Mouse (Mus musculus): ENCODE data around the gene AC140267.1.

Gene AC140267.1

GRCm38 (mm10) chr15:80235535-80235934 is at the start of gene AC140267.1:
AC140267.1 (plus strand) TSS chr15:80235835.
- DNase-seq (ENCODE audit: low spot score in 2 of 2): no peak

DNA sequence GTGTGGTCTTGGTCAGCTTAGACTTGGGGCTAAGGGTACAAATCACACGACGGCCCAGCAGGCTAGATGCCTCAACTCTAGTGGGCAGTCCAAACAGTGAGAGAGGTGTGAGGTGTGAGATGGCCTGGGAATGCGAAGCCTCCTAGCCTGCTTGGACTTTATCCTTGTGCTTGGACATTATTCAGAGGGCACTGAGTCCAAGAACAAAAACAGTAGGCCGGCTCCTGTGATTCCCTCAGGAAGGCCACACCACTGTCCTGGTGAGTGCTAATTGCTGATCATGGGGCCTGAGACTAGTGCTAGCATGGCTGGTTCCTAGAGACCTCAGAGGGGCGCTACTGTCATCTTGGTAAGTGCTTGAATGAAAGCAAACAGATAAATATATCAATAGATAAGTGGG is 46.7 kb upstream of the AC140267.1 start:
- no peak for DNase-seq (ENCODE audit: low spot score in 2 of 2)

DNA sequence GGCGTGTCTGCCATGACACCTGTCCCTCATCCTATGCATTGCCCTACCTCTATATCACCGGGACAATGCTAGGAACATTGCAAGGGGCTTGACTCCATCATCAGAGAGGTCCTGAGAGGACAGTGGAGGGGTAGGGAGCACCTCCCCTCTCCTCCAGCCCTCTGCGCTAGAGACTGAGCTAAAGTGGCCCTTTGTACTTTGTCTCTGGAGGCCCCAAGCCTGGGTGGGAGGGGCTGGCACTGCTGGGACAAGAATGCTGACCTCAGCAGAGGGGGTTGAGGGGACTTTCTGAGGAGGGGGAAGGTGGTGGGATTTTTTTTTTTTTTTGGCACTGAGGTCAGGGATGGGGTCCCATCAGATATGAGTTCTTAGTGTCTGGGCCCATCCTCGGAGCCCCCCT is 45.6 kb upstream of the AC140267.1 start:
- DNase-seq (ENCODE audit: low spot score in 2 of 2): no peak

GRCm38 (mm10) chr15:80191585-80192245 is 43.9 kb upstream of the AC140267.1 start:
- DNase-seq (ENCODE audit: low spot score in 2 of 2): no peak

- DNase-seq (ENCODE audit: low spot score in 2 of 2): no peak
Measured at GRCm38 (mm10) chr15:80192246-80192585, 43.4 kb upstream of the AC140267.1 start.

GRCm38 (mm10) chr15:80192847-80193246 is 42.8 kb upstream of the AC140267.1 start:
- DNase-seq (ENCODE audit: low spot score in 2 of 2): no peak

DNA sequence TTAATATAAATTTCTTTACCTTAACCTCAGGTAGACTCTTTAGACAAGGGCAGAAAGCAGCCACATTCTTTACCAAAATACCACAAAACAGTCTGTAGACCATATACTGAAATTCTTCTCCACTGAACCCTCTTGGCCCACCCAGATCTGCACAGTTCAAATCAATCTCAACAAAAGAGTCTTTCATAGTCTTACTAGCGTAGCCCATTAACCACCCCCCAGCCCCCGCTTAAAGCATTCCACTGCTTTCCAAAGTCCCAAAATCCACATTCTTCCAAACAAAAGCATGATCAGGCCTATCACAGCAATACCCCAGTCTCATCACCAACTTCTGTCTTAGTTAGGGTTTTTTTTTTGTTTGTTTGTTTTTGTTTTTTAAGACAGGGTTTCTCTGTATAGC is 36.1 kb upstream of the AC140267.1 start:
- DNase-seq (ENCODE audit: low spot score in 2 of 2): no peak

- no peak for DNase-seq (ENCODE audit: low spot score in 2 of 2)
Measured at GRCm38 (mm10) chr15:80202111-80202775, 33.4 kb upstream of the AC140267.1 start.

DNA sequence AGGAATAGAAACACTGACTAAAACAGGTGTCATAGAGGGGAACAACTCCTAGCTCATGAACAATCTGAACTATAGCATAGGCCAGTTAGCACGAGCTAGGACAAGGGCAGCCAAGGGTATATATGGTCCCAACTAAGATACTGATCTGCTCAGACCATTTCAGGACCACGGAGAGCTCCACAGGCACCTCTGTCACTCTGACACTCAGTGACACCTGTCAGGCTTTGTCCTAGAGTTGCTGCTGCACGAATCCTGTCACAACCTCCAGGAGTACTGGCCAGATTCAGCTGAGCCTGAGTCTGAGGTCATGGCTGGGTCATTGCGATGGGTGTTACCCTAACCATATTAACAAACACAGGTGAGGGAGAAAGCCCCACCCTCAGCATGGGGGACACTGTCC is 32.2 kb upstream of the AC140267.1 start:
- no peak for DNase-seq (ENCODE audit: low spot score in 2 of 2)

DNA sequence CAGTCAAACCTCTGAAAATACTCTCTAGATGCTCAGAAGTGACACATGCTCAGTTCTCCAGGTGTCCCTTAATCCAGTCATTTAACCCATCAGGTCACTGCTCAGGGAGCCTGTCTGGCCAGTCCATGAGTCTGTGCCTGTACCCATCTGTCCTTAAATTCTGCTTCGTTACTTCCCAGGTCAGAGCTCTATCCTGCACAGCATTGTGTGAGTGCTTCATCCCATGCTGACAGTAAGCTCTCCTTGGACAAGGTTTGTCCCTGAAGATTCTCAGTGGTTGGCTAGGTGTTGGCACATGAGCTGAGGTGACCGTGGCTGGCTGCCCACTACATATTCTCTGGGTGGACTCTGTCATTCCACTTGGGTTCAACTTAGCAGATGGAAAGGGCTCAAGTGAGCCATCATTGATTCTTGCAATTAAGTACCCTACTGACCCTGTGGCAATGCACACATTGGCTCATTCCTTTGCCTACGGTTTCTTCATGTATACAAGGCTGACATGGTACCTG is 29.5 kb upstream of the AC140267.1 start:
- DNase-seq (ENCODE audit: low spot score in 2 of 2): no peak

GRCm38 (mm10) chr15:80208446-80208845 is 27.2 kb upstream of the AC140267.1 start:
- DNase-seq (ENCODE audit: low spot score in 2 of 2): no peak

- no peak for DNase-seq (ENCODE audit: low spot score in 2 of 2)
Measured at GRCm38 (mm10) chr15:80213688-80214087, 21.9 kb upstream of the AC140267.1 start.

DNA sequence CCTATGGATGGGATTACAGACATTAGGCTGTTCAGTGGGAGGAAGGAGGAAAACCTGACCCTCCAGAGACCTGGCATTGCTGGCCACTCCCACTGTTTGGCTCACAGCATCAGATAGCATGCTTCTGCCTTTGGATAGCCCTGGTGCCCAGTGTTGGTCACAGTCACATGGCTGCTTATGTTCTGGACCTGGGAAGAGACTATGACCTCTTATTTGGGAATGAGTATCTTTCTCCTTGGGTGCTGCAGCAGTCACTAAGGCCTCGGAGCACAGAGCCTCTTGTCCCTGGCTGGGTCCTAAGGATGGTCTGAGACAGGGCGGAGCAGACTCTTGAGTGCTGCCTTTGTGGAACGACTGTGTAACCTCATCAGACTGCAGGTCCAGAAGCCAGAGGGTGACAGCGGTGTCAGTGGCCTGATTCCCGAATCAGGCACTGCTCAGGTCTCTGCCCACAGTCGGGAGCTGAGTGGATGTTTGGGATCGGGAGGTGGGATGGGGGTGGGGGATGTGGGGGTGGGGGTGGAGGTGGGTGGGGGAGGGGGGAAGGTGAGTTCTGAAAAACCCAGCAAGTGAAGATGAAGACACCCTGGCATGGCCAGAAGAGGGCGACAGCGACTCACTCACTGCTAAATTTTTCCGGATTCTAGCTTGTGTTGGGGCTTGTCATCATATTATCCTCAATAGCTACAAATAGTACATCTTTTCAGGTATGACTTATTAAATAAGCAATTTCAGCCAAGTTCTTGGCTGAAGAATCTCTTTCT is 19.7 kb upstream of the AC140267.1 start:
- peak in 1 of 2 experiments; percentile 29 for DNase-seq (ENCODE audit: low spot score in 2 of 2)

- DNase-seq (ENCODE audit: low spot score in 2 of 2): no peak
Measured at GRCm38 (mm10) chr15:80216480-80216820, 19.2 kb upstream of the AC140267.1 start.

- DNase-seq (ENCODE audit: low spot score in 2 of 2): no peak
Measured at GRCm38 (mm10) chr15:80217476-80217875, 18.2 kb upstream of the AC140267.1 start.

GRCm38 (mm10) chr15:80219211-80219610 is 16.4 kb upstream of the AC140267.1 start:
- no peak for DNase-seq (ENCODE audit: low spot score in 2 of 2)

DNA sequence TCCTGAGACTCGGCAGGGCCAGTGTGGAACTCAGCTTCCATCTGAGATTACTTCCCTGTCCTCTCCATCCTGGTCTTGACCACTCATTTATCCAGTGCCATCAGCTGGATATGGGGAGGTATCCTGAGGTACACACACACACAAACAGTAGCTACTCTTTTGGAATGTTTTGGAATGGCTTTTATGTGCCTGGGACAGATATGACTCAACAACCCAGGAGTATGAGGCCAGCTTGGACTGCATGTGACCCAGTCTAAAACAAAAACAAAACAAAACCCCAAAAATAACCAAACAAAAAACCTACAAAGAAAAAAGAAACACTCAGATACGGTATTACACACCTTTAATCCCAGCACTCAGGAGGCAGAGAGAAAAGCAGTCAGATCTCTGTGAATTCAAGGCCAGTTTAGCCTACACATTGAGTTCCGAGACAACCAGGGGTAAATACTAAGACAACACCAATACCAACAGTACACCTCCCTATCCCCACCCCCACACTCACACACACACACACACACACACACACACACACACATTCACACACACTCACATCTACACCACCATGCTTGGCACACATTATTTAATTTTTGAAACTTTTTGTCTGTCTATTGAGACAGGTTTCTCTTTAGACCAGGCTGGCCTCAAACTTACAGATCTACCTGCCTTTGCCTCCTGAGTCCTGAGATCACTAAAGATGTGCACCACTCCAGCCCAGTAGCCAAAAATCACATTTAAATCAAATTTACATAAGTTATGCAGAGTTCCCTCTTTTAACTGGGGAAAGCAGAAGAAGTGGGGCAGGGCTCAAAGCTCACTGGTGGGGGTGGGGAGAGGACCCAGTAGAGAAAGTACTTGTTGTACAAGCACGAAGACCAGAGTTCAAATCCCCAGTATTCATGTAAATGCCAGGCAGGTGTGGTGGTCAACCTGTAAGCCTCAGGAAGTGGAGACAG is 15.7 kb upstream of the AC140267.1 start:
- DNase-seq (ENCODE audit: low spot score in 2 of 2): no peak

DNA sequence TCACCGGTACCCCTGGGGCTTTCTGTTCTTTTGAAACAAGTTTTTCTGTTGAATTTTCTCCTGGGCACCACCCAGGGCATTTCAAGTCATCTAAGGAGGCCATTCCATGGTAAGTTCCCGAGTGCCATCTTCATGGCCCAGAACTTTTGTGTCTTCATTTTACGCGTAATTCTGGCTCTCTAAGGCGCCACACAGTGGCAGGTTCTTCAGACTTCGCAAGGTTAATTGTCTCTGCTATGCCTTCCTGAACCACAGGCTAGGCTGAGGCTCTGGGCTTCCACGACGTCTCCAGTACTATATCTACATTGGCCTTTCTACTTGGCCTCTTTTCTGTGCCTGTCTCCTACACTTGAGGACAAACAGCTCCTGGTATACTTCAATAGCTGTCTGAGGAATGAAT is 14.6 kb upstream of the AC140267.1 start:
- DNase-seq (ENCODE audit: low spot score in 2 of 2): no peak

- DNase-seq (ENCODE audit: low spot score in 2 of 2): no peak
Measured at GRCm38 (mm10) chr15:80223751-80224150, 11.9 kb upstream of the AC140267.1 start.

GRCm38 (mm10) chr15:80225208-80225607 is 10.4 kb upstream of the AC140267.1 start:
- peak; percentile 71 to 81 for DNase-seq (ENCODE audit: low spot score in 2 of 2)

DNA sequence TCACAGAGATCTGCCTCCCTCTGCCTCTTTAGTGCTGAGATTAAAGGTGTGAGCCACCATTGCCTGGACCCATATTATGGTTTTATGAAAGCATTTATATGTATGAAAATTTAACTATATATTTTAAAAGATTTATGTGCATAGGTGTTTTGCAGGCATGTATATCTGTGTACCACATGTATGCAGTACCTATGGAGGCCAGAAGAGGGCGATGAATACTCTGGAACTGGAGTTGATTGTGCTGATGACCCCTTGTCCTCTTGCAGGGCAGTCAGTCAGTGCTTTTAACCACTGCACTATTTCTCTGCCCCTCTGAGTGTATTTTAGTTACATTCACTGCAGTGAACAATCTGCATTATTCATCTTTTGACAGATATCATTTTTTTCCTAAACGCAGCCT is 9.8 kb upstream of the AC140267.1 start:
- peak in 1 of 2 experiments; percentile 64 for DNase-seq (ENCODE audit: low spot score in 2 of 2)
